In the genomic region with DNA sequence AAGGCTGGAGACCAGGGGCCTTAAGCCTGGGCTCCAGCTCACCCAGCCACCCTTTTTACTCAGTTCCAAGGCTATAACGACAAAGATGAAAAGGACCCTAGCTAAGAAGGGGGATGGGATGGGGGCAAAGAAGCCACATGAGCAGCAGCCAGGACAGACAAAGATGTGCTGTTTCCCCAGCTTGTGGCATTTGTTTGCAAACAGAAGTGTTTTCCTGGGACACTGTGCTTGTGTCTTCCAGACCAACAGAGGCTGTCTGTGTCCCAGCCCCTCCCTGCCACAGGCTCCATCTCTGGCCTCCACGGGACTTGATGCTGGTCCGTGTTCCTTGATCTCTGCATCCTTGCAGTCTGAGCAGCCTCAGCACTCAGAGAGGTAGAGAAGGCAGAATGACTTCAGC, we compare ENCODE assay signal across 24 mouse cellular contexts. TPM values are rescaled to one million over a fixed set of nuclear protein-coding genes. Genes with fewer than 3 reads are reported as not detected.
DNase-seq lines count a peak whose midpoint lies in the region; ATAC-seq and TF ChIP-seq lines count a peak whose summit lies in the region.
"Had no signal": no experiment of that assay in that cellular context is flagged by ENCODE, and none has a peak within 500 bp of the region (broad histone marks: within the 10 kb centered on the region; RNA-seq: fewer than 3 reads in every experiment).

No protein-coding gene starts in this region.

- H3K4me2 ChIP-seq in hindbrain, postnatal 0 days (ENCODE audit: low read depth, low read length): no peak overlapping the region
- no peak overlapping the region for H3K4me2 ChIP-seq in hindbrain, embryonic 13.5 days
- no peak overlapping the region for H3K4me2 ChIP-seq in midbrain, embryonic 15.5 days
- H3K4me2 ChIP-seq: embryonic facial prominence, embryonic 13.5 days; forebrain, embryonic 15.5 days; heart, embryonic 12.5 days; kidney, embryonic 15.5 days; limb, embryonic 15.5 days; midbrain, embryonic 13.5 days; neural tube, embryonic 15.5 days; stomach, embryonic 15.5 days had no signal

- no peaks in the 10 kb centered on the region for H3K36me3 ChIP-seq in hindbrain, postnatal 0 days (ENCODE audit: insufficient read depth, low read length)
- no peaks in the 10 kb centered on the region for H3K36me3 ChIP-seq in hindbrain, embryonic 13.5 days
- no peaks in the 10 kb centered on the region for H3K36me3 ChIP-seq in midbrain, embryonic 10.5 days
- no peaks in the 10 kb centered on the region for H3K36me3 ChIP-seq in midbrain, embryonic 15.5 days (replicated peaks)
- H3K36me3 ChIP-seq: embryonic facial prominence, embryonic 13.5 days; forebrain, embryonic 15.5 days; heart, embryonic 12.5 days; kidney, embryonic 15.5 days; limb, embryonic 15.5 days; midbrain, embryonic 13.5 days; neural tube, embryonic 15.5 days; stomach, embryonic 15.5 days had no signal

- no peak for TF ChIP-seq CTCF in cerebellum, adult 2 months (IDR thresholded peaks at IDR 0.05; ENCODE audit: borderline replicate concordance, insufficient read depth, low read depth, low read length)
- no peak for TF ChIP-seq CTCF in hindbrain, postnatal 0 days (IDR thresholded peaks at IDR 0.05; ENCODE audit: low read depth)

- no peak overlapping the region for H3K4me3 ChIP-seq in cerebellum, adult 2 months (replicated peaks; ENCODE audit: insufficient read depth, low read depth, low read length)
- no peak overlapping the region for H3K4me3 ChIP-seq in hindbrain, postnatal 0 days (ENCODE audit: low read length)
- no peak overlapping the region for H3K4me3 ChIP-seq in hindbrain, embryonic 13.5 days
- no peak overlapping the region for H3K4me3 ChIP-seq in midbrain, embryonic 10.5 days
- no peak overlapping the region for H3K4me3 ChIP-seq in midbrain, embryonic 15.5 days
- H3K4me3 ChIP-seq: embryonic facial prominence, embryonic 13.5 days; forebrain, embryonic 15.5 days; heart, embryonic 12.5 days; kidney, embryonic 15.5 days; limb, embryonic 15.5 days; midbrain, embryonic 13.5 days; myocyte; neural tube, embryonic 15.5 days; stomach, embryonic 15.5 days had no signal

- 73% methylated on average over 3 of the region's 3 CpGs for WGBS in cerebellum, adult 2 months
- WGBS in hindbrain, postnatal 0 days: 50% methylated on average over 3 of the region's 3 CpGs
- 57% methylated on average over 3 of the region's 3 CpGs for WGBS in hindbrain, embryonic 13.5 days
- 72% methylated on average over 3 of the region's 3 CpGs for WGBS in midbrain, embryonic 10.5 days
- 67% methylated on average over 3 of the region's 3 CpGs for WGBS in midbrain, embryonic 15.5 days

- no peak for TF ChIP-seq POLR2A in cerebellum, adult 2 months (IDR thresholded peaks at IDR 0.05; ENCODE audit: borderline replicate concordance, insufficient read depth, low read length)

- DNase-seq in cerebellum, adult 2 months: peak in 1 of 2 experiments; percentile 27
- no peak for DNase-seq in cerebellum, adult 11 months
- DNase-seq in hindbrain, postnatal 0 days (ENCODE audit: low spot score): no peak
- DNase-seq in midbrain, embryonic 10.5 days (ENCODE audit: low spot score): no peak
- DNase-seq in frontal cortex, postnatal 25 days (ENCODE audit: low spot score in 2 of 2): no peak
- DNase-seq: adrenal gland, adult 8-10 months; heart, postnatal 14 days; kidney, postnatal 4 days; thymus, postnatal 14 days had no signal

- no peaks in the 10 kb centered on the region; the same call in 1 of the 2 replicates for H3K4me1 ChIP-seq in cerebellum, adult 2 months (ENCODE audit: control insufficient read depth, insufficient read depth, low read length)
- peaks cover 20% of the 10 kb centered on the region for H3K4me1 ChIP-seq in hindbrain, postnatal 0 days (ENCODE audit: insufficient read depth, low read length)
- peaks cover 24% of the 10 kb centered on the region for H3K4me1 ChIP-seq in hindbrain, embryonic 13.5 days (replicated peaks)
- H3K4me1 ChIP-seq in midbrain, embryonic 10.5 days: peaks cover 59% of the 10 kb centered on the region
- H3K4me1 ChIP-seq in midbrain, embryonic 15.5 days: peaks cover 20% of the 10 kb centered on the region

- H3K9me3 ChIP-seq in hindbrain, postnatal 0 days (ENCODE audit: low read length): no peaks in the 10 kb centered on the region
- H3K9me3 ChIP-seq in hindbrain, embryonic 13.5 days: no peaks in the 10 kb centered on the region
- no peaks in the 10 kb centered on the region for H3K9me3 ChIP-seq in midbrain, embryonic 10.5 days (replicated peaks)
- H3K9me3 ChIP-seq in midbrain, embryonic 15.5 days: no peaks in the 10 kb centered on the region
- H3K9me3 ChIP-seq: embryonic facial prominence, embryonic 13.5 days; forebrain, embryonic 15.5 days; heart, embryonic 12.5 days; kidney, embryonic 15.5 days; limb, embryonic 15.5 days; midbrain, embryonic 13.5 days; neural tube, embryonic 15.5 days; stomach, embryonic 15.5 days had no signal

- no peak for ATAC-seq in hindbrain, postnatal 0 days
- ATAC-seq in hindbrain, embryonic 13.5 days (ENCODE audit: low FRiP score): no peak
- ATAC-seq in midbrain, embryonic 15.5 days (replicated peaks): no peak
- ATAC-seq: CD4-positive, CD25-positive, alpha-beta regulatory T cell, adult 4 months; forebrain, embryonic 15.5 days; hindbrain, embryonic 16.5 days; intestine, postnatal 0 days; midbrain, embryonic 13.5 days; Patski had no signal

- 0 out of 2 replicates have a peak overlapping the region, but pooled peaks have one; percentile 41 for H3K27ac ChIP-seq in cerebellum, adult 2 months (ENCODE audit: insufficient read depth, low read length)
- H3K27ac ChIP-seq in hindbrain, postnatal 0 days: peak overlapping the region; percentile 32; the same call in 1 of the 2 replicates
- no peak overlapping the region for H3K27ac ChIP-seq in hindbrain, embryonic 13.5 days
- peak overlapping the region; percentile 81 for H3K27ac ChIP-seq in midbrain, embryonic 10.5 days (replicated peaks)
- no peak overlapping the region for H3K27ac ChIP-seq in midbrain, embryonic 15.5 days
- H3K27ac ChIP-seq: embryonic facial prominence, embryonic 13.5 days; forebrain, embryonic 15.5 days; kidney, embryonic 15.5 days; midbrain, embryonic 13.5 days; neural tube, embryonic 15.5 days; stomach, embryonic 15.5 days had no signal

- H3K9ac ChIP-seq in hindbrain, postnatal 0 days (replicated peaks; ENCODE audit: low read length): no peak overlapping the region
- H3K9ac ChIP-seq in hindbrain, embryonic 13.5 days: no peak overlapping the region
- no peak overlapping the region for H3K9ac ChIP-seq in midbrain, embryonic 15.5 days
- H3K9ac ChIP-seq: embryonic facial prominence, embryonic 13.5 days; forebrain, embryonic 15.5 days; heart, embryonic 12.5 days; kidney, embryonic 15.5 days; limb, embryonic 15.5 days; midbrain, embryonic 13.5 days; neural tube, embryonic 15.5 days; stomach, embryonic 15.5 days had no signal

- H3K27me3 ChIP-seq in cerebellum, adult 2 months (ENCODE audit: control insufficient read depth, insufficient read depth, low read length): no peaks in the 10 kb centered on the region
- H3K27me3 ChIP-seq in hindbrain, postnatal 0 days (ENCODE audit: insufficient read depth, low read length): no peaks in the 10 kb centered on the region
- no peaks in the 10 kb centered on the region for H3K27me3 ChIP-seq in hindbrain, embryonic 13.5 days
- H3K27me3 ChIP-seq in midbrain, embryonic 10.5 days (ENCODE audit: low read depth, poor library complexity, severe bottlenecking): no peaks in the 10 kb centered on the region; the same call in 1 of the 2 replicates
- no peaks in the 10 kb centered on the region for H3K27me3 ChIP-seq in midbrain, embryonic 15.5 days (replicated peaks)
- H3K27me3 ChIP-seq: embryonic facial prominence, embryonic 13.5 days; forebrain, embryonic 15.5 days; heart, embryonic 12.5 days; kidney, embryonic 15.5 days; limb, embryonic 15.5 days; midbrain, embryonic 13.5 days; neural tube, embryonic 15.5 days; Patski; stomach, embryonic 15.5 days had no signal

RNA-seq across cellular contexts. Expression of a gene that starts 28.6 kb away (rescaled TPM):
- polyA plus RNA-seq in cerebellum, adult 2 months (2012; rRNA removed): 18.3 and 20.9 TPM in 2 replicates
- total RNA-seq in hindbrain, postnatal 0 days (2014; rRNA removed): 13.1 and 15.1 TPM in 2 replicates
- polyA plus RNA-seq in hindbrain, postnatal 0 days (2015; fragmentation: Nextera tagmentation; extraction: Ambion mirVana): 11.2 and 12.1 TPM in 2 replicates
- 6.3 and 6.5 TPM in 2 replicates for polyA plus RNA-seq in hindbrain, embryonic 13.5 days (2015; fragmentation: Nextera tagmentation; extraction: Ambion mirVana)
- polyA plus RNA-seq in midbrain, embryonic 10.5 days (2016; fragmentation: Nextera tagmentation; extraction: Ambion mirVana): 6.5 and 7.7 TPM in 2 replicates
- polyA plus RNA-seq in midbrain, embryonic 15.5 days (2015; fragmentation: Nextera tagmentation; extraction: Ambion mirVana): 6.7 and 7.9 TPM in 2 replicates

Comparison
In these comparisons a context has a peak if more than half of its experiments do, and no peak if none do; other contexts are left out.
1. H3K27ac ChIP-seq: peak in cerebellum, adult 2 months (single experiment), hindbrain, postnatal 0 days (single experiment) and midbrain, embryonic 10.5 days (single experiment); none in hindbrain, embryonic 13.5 days (single experiment) and midbrain, embryonic 15.5 days (single experiment).